Mouse (Mus musculus) CD8-positive naive resting alpha-beta T cell, adult 2 months (primary cell): Measurements from ENCODE around the gene Ypel2.

Experiments
- DNase-seq, 2 experiments: peaks; one replicate each; pipeline ENCODE4 v3.0.0; 2022; ENCODE audit warnings: low read depth in 2 of 2, low spot score in 2 of 2

Gene Ypel2

GRCm38 (mm10) chr11:86905261-86905660 lies 88.2 kb downstream of the Ypel2 start:
- no peak for DNase-seq

DNA sequence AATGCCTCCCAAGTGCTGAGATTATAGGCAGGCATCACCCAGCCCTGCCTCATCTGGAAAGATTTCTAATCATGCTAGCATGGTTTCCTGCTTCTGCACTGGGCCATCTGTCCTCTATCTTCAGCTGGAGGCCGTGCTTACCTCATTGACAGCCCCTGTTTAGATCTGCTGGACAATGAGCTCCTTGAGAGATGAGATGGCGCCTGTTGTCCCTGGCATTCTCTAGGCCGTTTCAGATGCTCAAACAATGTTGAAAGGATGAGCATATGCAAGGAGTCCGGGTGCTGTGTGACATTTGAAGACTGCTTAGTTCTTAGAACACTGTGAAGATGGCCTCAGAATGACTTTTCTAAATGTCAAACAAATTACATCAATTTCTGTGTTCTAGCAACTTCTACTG lies 88.8 kb downstream of the Ypel2 start:
- no peak for DNase-seq

GRCm38 (mm10) chr11:86898367-86898766 lies 95.1 kb downstream of the Ypel2 start:
- DNase-seq: no peak

DNA sequence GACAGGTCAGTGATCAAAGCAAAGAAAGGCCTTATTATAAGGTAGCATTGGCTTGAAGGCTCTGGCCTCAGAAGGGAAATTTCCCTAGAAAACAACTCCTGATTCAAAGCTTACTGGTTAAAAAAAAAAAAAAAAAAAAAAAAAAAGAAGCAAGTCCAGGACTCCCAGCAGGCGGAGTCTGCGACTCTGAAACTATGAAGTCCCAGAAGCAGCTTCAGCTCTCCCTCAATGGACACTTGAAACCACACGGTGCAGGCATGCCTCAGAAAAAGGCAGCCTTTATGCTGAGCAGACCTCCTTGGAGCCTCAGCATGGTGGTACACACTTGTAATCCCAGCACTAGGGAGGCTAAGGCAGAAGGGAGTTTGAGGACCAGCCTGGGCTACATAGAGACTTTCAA lies 97.9 kb downstream of the Ypel2 start:
- no peak for DNase-seq

- DNase-seq: no peak
Observed at GRCm38 (mm10) chr11:86895156-86895555, 98.4 kb downstream of the Ypel2 start.

- DNase-seq: peak; percentile 41
Observed at GRCm38 (mm10) chr11:86894171-86894577, 99.3 kb downstream of the Ypel2 start.

DNA sequence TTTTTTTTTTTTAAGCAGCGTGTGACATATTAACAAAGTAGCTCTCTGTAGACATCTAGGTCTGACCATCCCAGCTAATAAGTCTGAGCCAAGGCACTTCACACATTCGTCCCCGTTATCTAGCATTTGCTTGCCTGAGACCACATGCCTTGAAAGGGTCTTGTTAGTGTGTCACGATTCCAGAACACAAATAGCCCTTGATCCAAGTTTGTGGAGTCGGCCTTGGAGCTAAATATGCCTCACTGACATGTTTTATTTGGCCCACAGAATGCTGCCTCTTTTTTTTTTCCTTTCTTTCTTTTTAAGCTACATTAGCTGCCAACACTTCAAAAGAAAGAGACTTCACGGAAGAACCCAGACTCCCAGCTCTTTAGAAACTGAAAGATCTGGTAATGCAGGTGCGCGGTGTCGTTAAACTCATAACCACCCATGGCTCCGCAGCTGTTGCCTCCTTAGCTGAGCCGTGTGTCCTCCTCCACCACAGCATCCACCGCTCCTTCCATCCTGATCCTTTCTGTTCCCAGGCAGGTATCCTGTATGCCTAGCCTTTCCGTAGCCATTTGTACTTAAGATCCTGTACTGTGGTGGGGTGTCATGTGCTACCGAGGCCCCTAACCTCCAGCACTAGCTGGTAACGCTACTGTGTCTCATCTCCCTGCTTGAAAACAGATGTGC lies 100.4 kb downstream of the Ypel2 start:
- peak; percentile 2 to 10 for DNase-seq
